In the genomic region with DNA sequence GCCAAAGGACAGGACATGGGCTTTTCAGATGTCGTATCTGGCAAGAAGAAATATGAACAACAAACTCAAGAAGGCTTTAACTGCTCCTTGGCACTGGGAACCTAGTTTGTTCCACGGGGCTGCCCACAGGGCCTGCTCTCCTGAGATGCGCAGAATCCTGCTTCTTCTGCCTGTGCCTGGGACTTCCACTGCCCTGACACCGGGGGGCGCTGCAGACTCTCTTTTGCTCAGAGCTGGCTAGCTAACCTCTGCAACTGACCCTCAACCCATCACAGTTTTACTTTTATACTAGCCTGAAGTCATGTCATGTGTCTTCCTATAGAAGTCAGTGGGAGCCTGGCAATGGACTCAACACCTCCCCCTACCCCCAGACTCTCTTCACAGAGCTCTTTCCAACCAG, we compare ENCODE assay signal across 10 mouse cellular contexts. TPM values are rescaled to one million over a fixed set of nuclear protein-coding genes. Genes with fewer than 3 reads are reported as not detected.
DNase-seq lines count a peak whose midpoint lies in the region; ATAC-seq lines count a peak whose summit lies in the region.
"Had no signal": no experiment of that assay in that cellular context is flagged by ENCODE, and none has a peak within 500 bp of the region (broad histone marks: within the 10 kb centered on the region; RNA-seq: fewer than 3 reads in every experiment).

No protein-coding gene starts in this region.

- H3K36me3 ChIP-seq in neural tube, embryonic 15.5 days = no peaks in the 10 kb centered on the region
- H3K36me3 ChIP-seq in limb, embryonic 11.5 days (ENCODE audit: control insufficient read depth, insufficient read depth, low read length) = no peaks in the 10 kb centered on the region
- H3K36me3 ChIP-seq: G1E; heart, embryonic 13.5 days had no signal

- no peak overlapping the region for H3K4me3 ChIP-seq in neural tube, embryonic 15.5 days (replicated peaks)
- no peak overlapping the region for H3K4me3 ChIP-seq in limb, embryonic 11.5 days (ENCODE audit: low read depth, low read length)
- H3K4me3 ChIP-seq: heart, embryonic 13.5 days had no signal

- peak; percentile 81 to 85 for DNase-seq in cerebellum, postnatal 10 days
- no peak for DNase-seq in cerebellum, adult 11-12 months
- DNase-seq in neural tube, embryonic 10.5 days (ENCODE audit: extremely low spot score, low spot score) = peak; percentile 31
- peak; percentile 39 for DNase-seq in embryo, embryonic 10 days (ENCODE audit: low spot score)
- DNase-seq in limb, embryonic 11.5 days (ENCODE audit: low spot score) = peak; percentile 69
- peak; percentile 13 to 43 for DNase-seq in spleen, postnatal 14 days (ENCODE audit: low spot score in 2 of 2)
- no peak for DNase-seq in right cerebral cortex, adult 2 months (ENCODE audit: low spot score in 2 of 2)

- no peaks in the 10 kb centered on the region for H3K27me3 ChIP-seq in neural tube, embryonic 15.5 days (replicated peaks)
- no peaks in the 10 kb centered on the region for H3K27me3 ChIP-seq in limb, embryonic 11.5 days (ENCODE audit: control insufficient read depth, insufficient read depth, low read length)
- H3K27me3 ChIP-seq: heart, embryonic 13.5 days had no signal

- no peak for ATAC-seq in neural tube, embryonic 15.5 days (ENCODE audit: low FRiP score)
- no peak for ATAC-seq in limb, embryonic 11.5 days (ENCODE audit: insufficient number of reproducible peaks, low FRiP score, low TSS enrichment, low read depth)

- H3K9me3 ChIP-seq in neural tube, embryonic 15.5 days (replicated peaks) = no peaks in the 10 kb centered on the region
- no peaks in the 10 kb centered on the region for H3K9me3 ChIP-seq in limb, embryonic 11.5 days (ENCODE audit: control insufficient read depth, low read length)
- H3K9me3 ChIP-seq: G1E; heart, embryonic 13.5 days had no signal

- H3K27ac ChIP-seq in neural tube, embryonic 15.5 days (replicated peaks) = no peak overlapping the region
- H3K27ac ChIP-seq in limb, embryonic 11.5 days (replicated peaks; ENCODE audit: low read depth, low read length) = no peak overlapping the region
- H3K27ac ChIP-seq: heart, embryonic 13.5 days had no signal

- H3K4me2 ChIP-seq in neural tube, embryonic 15.5 days = no peak overlapping the region
- no peak overlapping the region for H3K4me2 ChIP-seq in limb, embryonic 11.5 days (ENCODE audit: low read depth, severe bottlenecking)
- H3K4me2 ChIP-seq: heart, embryonic 13.5 days had no signal

- 48% methylated on average over 5 of the region's 5 CpGs for WGBS in neural tube, embryonic 15.5 days
- WGBS in limb, embryonic 11.5 days = 42% methylated on average over 5 of the region's 5 CpGs

- H3K4me1 ChIP-seq in neural tube, embryonic 15.5 days = peaks cover 18% of the 10 kb centered on the region
- H3K4me1 ChIP-seq in limb, embryonic 11.5 days (ENCODE audit: control insufficient read depth, insufficient read depth, low read length) = no peaks in the 10 kb centered on the region
- H3K4me1 ChIP-seq: heart, embryonic 13.5 days had no signal

- H3K9ac ChIP-seq in neural tube, embryonic 15.5 days (replicated peaks) = no peak overlapping the region
- no peak overlapping the region for H3K9ac ChIP-seq in limb, embryonic 11.5 days (ENCODE audit: low read length)
- H3K9ac ChIP-seq: heart, embryonic 13.5 days had no signal

RNA-seq across cellular contexts. Expression of a gene that starts 23.7 kb away (rescaled TPM):
- 19.6 and 22.3 TPM in 2 replicates for polyA plus RNA-seq in neural tube, embryonic 15.5 days (2015; fragmentation: Nextera tagmentation; extraction: Ambion mirVana)
- polyA plus RNA-seq in limb, embryonic 11.5 days (2014; fragmentation: Nextera tagmentation; extraction: Ambion mirVana) = 0.06 and 0.11 TPM in 2 replicates
- polyA plus RNA-seq: G1E had no signal

Comparison
In these comparisons a context has a peak if more than half of its experiments do, and no peak if none do; other contexts are left out.
1. DNase-seq: peak in cerebellum, postnatal 10 days (2 of 2), neural tube, embryonic 10.5 days (single experiment), embryo, embryonic 10 days (single experiment), limb, embryonic 11.5 days (single experiment) and spleen, postnatal 14 days (2 of 2); none in cerebellum, adult 11-12 months (single experiment) and right cerebral cortex, adult 2 months (0 of 2).
2. RNA of a gene that starts 23.7 kb away (polyA plus RNA-seq): 19.6 to 22.3 TPM in neural tube, embryonic 15.5 days; 0.06 to 0.11 TPM in limb, embryonic 11.5 days; every median in the first group is over 10 times any median in the second.